Mouse (Mus musculus): ENCODE results near the gene Egfl8. TPM values are rescaled to one million over a fixed set of nuclear protein-coding genes. Genes with fewer than 3 reads are reported as not detected.

The Egfl8 gene
- polyA plus RNA-seq, 1 experiment from 2014 or later, result 6.0 TPM

GRCm38 (mm10) chr17:34645831-34646511, 30.2 kb upstream of the Egfl8 start:
- Histone ChIP-seq H3K4me3 (peak overlapping the region; percentile 98), H3K9me3 (no peaks in the 10 kb centered on the region), H3K27me3 (ENCODE audit: insufficient read depth, poor library complexity, severe bottlenecking) (no peaks in the 10 kb centered on the region), H3K4me1 (replicated peaks) (peaks cover 48% of the 10 kb centered on the region), H3K36me3 (peaks cover 36% of the 10 kb centered on the region), H3K27ac (no peak overlapping the region)
- DNase-seq (ENCODE audit: low spot score), result no peak
- WGBS, result 94% methylated on average over 30 of the region's 30 CpGs

- Histone ChIP-seq H3K4me1 (replicated peaks) (peaks cover 54% of the 10 kb centered on the region), H3K9me3 (no peaks in the 10 kb centered on the region), H3K36me3 (peaks cover 29% of the 10 kb centered on the region), H3K27me3 (ENCODE audit: insufficient read depth, poor library complexity, severe bottlenecking) (no peaks in the 10 kb centered on the region), H3K27ac (peak overlapping the region; percentile 87), H3K4me3 (peak overlapping the region; percentile 70)
- no peak for DNase-seq (ENCODE audit: low spot score)
- 44% methylated on average over 10 of the region's 10 CpGs for WGBS
These were observed 29.6 kb upstream of the Egfl8 start for GRCm38 (mm10) chr17:34645256-34645829.

- peaks cover 22% of the 10 kb centered on the region for H3K36me3 ChIP-seq
- DNase-seq (ENCODE audit: low spot score), result peak; percentile 94
- peak within 1 kb of the TSS; percentile 70 for H3K4me3 ChIP-seq
- no peaks in the 10 kb centered on the region for H3K9me3 ChIP-seq
- H3K27ac ChIP-seq, result peak within 1 kb of the TSS; percentile 87
- WGBS, result 1% methylated on average over 16 of the region's 16 CpGs
- no peaks in the 10 kb centered on the region for H3K27me3 ChIP-seq (ENCODE audit: insufficient read depth, poor library complexity, severe bottlenecking)
- peaks cover 61% of the 10 kb centered on the region for H3K4me1 ChIP-seq (replicated peaks)
These were observed 28.8 kb upstream of the Egfl8 start, which contains the start of gene Fkbpl for GRCm38 (mm10) chr17:34644608-34645007. Gene Fkbpl, plus strand, starts transcription at chr17:34644764.

GRCm38 (mm10) chr17:34643944-34644343, 28.2 kb upstream of the Egfl8 start:
- 83% methylated on average over 10 of the region's 10 CpGs for WGBS
- Histone ChIP-seq H3K27me3 (ENCODE audit: insufficient read depth, poor library complexity, severe bottlenecking) (no peaks in the 10 kb centered on the region), H3K4me1 (replicated peaks) (peaks cover 59% of the 10 kb centered on the region), H3K36me3 (peaks cover 15% of the 10 kb centered on the region), H3K27ac (peak overlapping the region; percentile 87), H3K9me3 (no peaks in the 10 kb centered on the region), H3K4me3 (peak overlapping the region; percentile 70)
- no peak for DNase-seq (ENCODE audit: low spot score)

GRCm38 (mm10) chr17:34643379-34643778, 27.6 kb upstream of the Egfl8 start:
- H3K27me3 ChIP-seq (ENCODE audit: insufficient read depth, poor library complexity, severe bottlenecking), result no peaks in the 10 kb centered on the region
- no peak for DNase-seq (ENCODE audit: low spot score)
- H3K9me3 ChIP-seq, result no peaks in the 10 kb centered on the region
- peaks cover 54% of the 10 kb centered on the region for H3K4me1 ChIP-seq (replicated peaks)
- H3K36me3 ChIP-seq, result peaks cover 10% of the 10 kb centered on the region
- WGBS, result 95% methylated on average over 4 of the region's 4 CpGs
- no peak overlapping the region for H3K27ac ChIP-seq
- H3K4me3 ChIP-seq, result no peak overlapping the region

- H3K27me3 ChIP-seq (ENCODE audit: insufficient read depth, poor library complexity, severe bottlenecking), result 0 out of 2 replicates have a peak, but pooled peaks cover 4% of the 10 kb centered on the region
- peak overlapping the region; percentile 86; the same call in 1 of the 2 replicates for H3K27ac ChIP-seq
- H3K4me1 ChIP-seq (replicated peaks), result peaks cover 43% of the 10 kb centered on the region
- H3K9me3 ChIP-seq, result no peaks in the 10 kb centered on the region
- no peak for DNase-seq (ENCODE audit: low spot score)
- H3K36me3 ChIP-seq, result peaks cover 8% of the 10 kb centered on the region
- no peak overlapping the region for H3K4me3 ChIP-seq
- 85% methylated on average over 3 of the region's 3 CpGs for WGBS
These were observed 26.2 kb upstream of the Egfl8 start for GRCm38 (mm10) chr17:34641945-34642344.

GRCm38 (mm10) chr17:34640778-34641601, 25.2 kb upstream of the Egfl8 start:
- H3K27ac ChIP-seq, result peak overlapping the region; percentile 86
- 14% methylated on average over 11 of the region's 11 CpGs for WGBS
- H3K4me1 ChIP-seq (replicated peaks), result peaks cover 37% of the 10 kb centered on the region
- H3K36me3 ChIP-seq, result peaks cover 5% of the 10 kb centered on the region
- peaks cover 7% of the 10 kb centered on the region; the same call in 1 of the 2 replicates for H3K27me3 ChIP-seq (ENCODE audit: insufficient read depth, poor library complexity, severe bottlenecking)
- H3K4me3 ChIP-seq, result peak overlapping the region; percentile 18; the same call in 1 of the 2 replicates
- DNase-seq (ENCODE audit: low spot score), result peak; percentile 66
- H3K9me3 ChIP-seq, result no peaks in the 10 kb centered on the region

- Histone ChIP-seq H3K36me3 (no peaks in the 10 kb centered on the region), H3K9me3 (no peaks in the 10 kb centered on the region), H3K27ac (peak overlapping the region; percentile 86; the same call in 1 of the 2 replicates), H3K27me3 (ENCODE audit: insufficient read depth, poor library complexity, severe bottlenecking) (peaks cover 14% of the 10 kb centered on the region; the same call in 1 of the 2 replicates), H3K4me3 (no peak overlapping the region), H3K4me1 (replicated peaks) (peaks cover 25% of the 10 kb centered on the region)
- WGBS, result 84% methylated on average over 7 of the region's 7 CpGs
- DNase-seq (ENCODE audit: low spot score), result no peak
These were observed 23.9 kb upstream of the Egfl8 start for GRCm38 (mm10) chr17:34639461-34640255.

GRCm38 (mm10) chr17:34637459-34637858, 21.7 kb upstream of the Egfl8 start:
- Histone ChIP-seq H3K4me1 (replicated peaks) (peaks cover 25% of the 10 kb centered on the region), H3K27ac (no peak overlapping the region), H3K4me3 (no peak overlapping the region), H3K36me3 (no peaks in the 10 kb centered on the region), H3K9me3 (no peaks in the 10 kb centered on the region), H3K27me3 (ENCODE audit: insufficient read depth, poor library complexity, severe bottlenecking) (peaks cover 30% of the 10 kb centered on the region)
- DNase-seq (ENCODE audit: low spot score), result no peak
- 70% methylated on average over 3 of the region's 3 CpGs for WGBS

GRCm38 (mm10) chr17:34635671-34636070, 19.9 kb upstream of the Egfl8 start:
- WGBS, result 75% methylated on average over 2 of the region's 2 CpGs
- H3K4me1 ChIP-seq (replicated peaks), result peaks cover 33% of the 10 kb centered on the region
- DNase-seq (ENCODE audit: low spot score), result no peak

GRCm38 (mm10) chr17:34632261-34632691, 16.5 kb upstream of the Egfl8 start:
- Histone ChIP-seq H3K27ac (peak overlapping the region; percentile 64; the same call in 1 of the 2 replicates), H3K4me3 (peak overlapping the region; percentile 83), H3K4me1 (replicated peaks) (peaks cover 56% of the 10 kb centered on the region), H3K27me3 (ENCODE audit: insufficient read depth, poor library complexity, severe bottlenecking) (peaks cover 68% of the 10 kb centered on the region), H3K9me3 (no peaks in the 10 kb centered on the region), H3K36me3 (no peaks in the 10 kb centered on the region)
- under 1% methylated on average over 26 of the region's 26 CpGs for WGBS
- peak; percentile 46 for DNase-seq (ENCODE audit: low spot score)

More at GRCm38 (mm10) chr17:34635671-34636070, 19.9 kb upstream of the Egfl8 start:
- Histone ChIP-seq H3K27ac (no peak overlapping the region), H3K4me3 (no peak overlapping the region), H3K36me3 (no peaks in the 10 kb centered on the region), H3K9me3 (no peaks in the 10 kb centered on the region), H3K27me3 (ENCODE audit: insufficient read depth, poor library complexity, severe bottlenecking) (peaks cover 48% of the 10 kb centered on the region)

GRCm38 (mm10) chr17:34631647-34632046, 15.9 kb upstream of the Egfl8 start:
- Histone ChIP-seq H3K4me1 (replicated peaks) (peaks cover 63% of the 10 kb centered on the region), H3K27ac (peak overlapping the region; percentile 64), H3K9me3 (no peaks in the 10 kb centered on the region), H3K27me3 (ENCODE audit: insufficient read depth, poor library complexity, severe bottlenecking) (peaks cover 68% of the 10 kb centered on the region), H3K36me3 (no peaks in the 10 kb centered on the region), H3K4me3 (peak overlapping the region; percentile 83)
- DNase-seq (ENCODE audit: low spot score), result no peak
- WGBS, result 4% methylated on average over 12 of the region's 12 CpGs
